Mouse (Mus musculus) hindbrain, postnatal 0 days (tissue): ENCODE data around the gene Cacna1f. TPM values are rescaled to one million over a fixed set of nuclear protein-coding genes. Genes with fewer than 3 reads are reported as not detected.
A peak's percentile ranks its signal among the peaks of the same experiment; 100 is the strongest.

Source experiments
- ATAC-seq: fragments of 200-750 bp; cut with Nextera tagmentation; 2 replicates; pipeline ENCODE4 v1.8.0; 2017; ENCODE audit warnings: mild to moderate bottlenecking, moderate TSS enrichment, moderate library complexity
- DNase-seq: peaks from one replicate; pipeline ENCODE4 v3.0.0-alpha.2; 2015; ENCODE audit warnings: low spot score
- H3K27ac ChIP-seq: fragments of 300-500 bp; sonication (generic); 2 replicates; pipeline ENCODE4 v1.5.1; 2014; ENCODE audit warnings: mild to moderate bottlenecking
- H3K27me3 ChIP-seq: fragments of 300-500 bp; sonication (generic); 2 replicates; pipeline ENCODE4 v1.6.1; 2014; ENCODE audit warnings: low read length, mixed read lengths; ENCODE audit not compliant: insufficient read depth
- H3K36me3 ChIP-seq: fragments of 300-500 bp; sonication (generic); 2 replicates; pipeline ENCODE4 v1.6.1; 2014; ENCODE audit warnings: low read length, mixed read lengths; ENCODE audit not compliant: insufficient read depth
- H3K4me1 ChIP-seq: fragments of 300-500 bp; sonication (generic); 2 replicates; pipeline ENCODE4 v1.6.1; 2014; ENCODE audit warnings: antibody characterized with exemption, low read length, mixed read lengths; ENCODE audit not compliant: insufficient read depth
- H3K4me2 ChIP-seq: fragments of 300-500 bp; sonication (generic); 2 replicates; pipeline ENCODE4 v1.6.1; 2014; ENCODE audit warnings: low read depth, mild to moderate bottlenecking, low read length, moderate library complexity, mixed read lengths
- H3K4me3 ChIP-seq: fragments of 300-500 bp; sonication (generic); 2 replicates; pipeline ENCODE4 v1.5.1; 2014; ENCODE audit warnings: low read length
- H3K9ac ChIP-seq: fragments of 300-500 bp; sonication (generic); replicated peaks from 2 replicates; pipeline ENCODE4 v1.6.1; 2014; ENCODE audit warnings: mild to moderate bottlenecking, low read length, moderate library complexity, mixed read lengths
- H3K9me3 ChIP-seq: fragments of 300-500 bp; sonication (generic); 2 replicates; pipeline ENCODE4 v1.6.1; 2016; ENCODE audit warnings: low read length, mixed read lengths
- CTCF ChIP-seq: IDR thresholded peaks from 2 replicates; pipeline ENCODE4 v1.5.1; 2016; ENCODE audit warnings: antibody characterized with exemption, control low read depth, low read depth
- WGBS: fragments of 180-500 bp; shearing (Covaris S2); extraction: QIAGEN DNeasy Blood & Tissue Kit; methylation state at CpG from one replicate; pipeline ENCODE4 v1.1.7; 2014; 5-methylcytosine and 5-hydroxymethylcytosine counted together
- polyA plus RNA-seq: library from polyadenylated mRNA; unstranded; fragments of >200 nt; fragmentation: Nextera tagmentation; extraction: Ambion mirVana; gene quantifications from 2 replicates; pipeline ENCODE4 v1.2.1, GENCODE M21; 2015
- total RNA-seq: library from RNA; depleted of rRNA; stranded (reverse); fragments of >200 nt; gene quantifications from 2 replicates; pipeline ENCODE4 v1.2.3, GENCODE M21; 2014; rRNA removed

The Cacna1f gene
- total RNA-seq, result 0.10 TPM in 1 of 2 replicates, not detected in the other
- polyA plus RNA-seq, result 0.11 and 0.33 TPM in 2 replicates

- no peak for DNase-seq
- Histone ChIP-seq H3K9me3 (no peaks in the 10 kb centered on the region), H3K27me3 (no peaks in the 10 kb centered on the region), H3K4me2 (no peak within 1 kb of the TSS), H3K4me3 (no peak within 1 kb of the TSS), H3K27ac (no peak within 1 kb of the TSS), H3K9ac (no peak within 1 kb of the TSS), H3K4me1 (no peaks in the 10 kb centered on the region), H3K36me3 (no peaks in the 10 kb centered on the region)
- ATAC-seq, result no peak
- 81% methylated on average over 6 of the region's 6 CpGs for WGBS
- TF ChIP-seq CTCF, result no peak
Measured at GRCm38 (mm10) chrX:7606783-7607182, at the start of gene Cacna1f. Gene Cacna1f, plus strand, starts transcription at chrX:7607083.

GRCm38 (mm10) chrX:7563076-7563475, 43.8 kb upstream of the Cacna1f start:
- ATAC-seq, result no peak
- TF ChIP-seq CTCF, result no peak
- no peaks in the 10 kb centered on the region for H3K27me3 ChIP-seq
- DNase-seq, result no peak
- H3K9ac ChIP-seq, result no peak overlapping the region
- no peaks in the 10 kb centered on the region; the same call in 1 of the 2 replicates for H3K36me3 ChIP-seq
- H3K4me1 ChIP-seq, result no peaks in the 10 kb centered on the region
- WGBS, result 37% methylated on average over 2 of the region's 2 CpGs
- no peak overlapping the region for H3K4me2 ChIP-seq
- no peaks in the 10 kb centered on the region for H3K9me3 ChIP-seq
- H3K27ac ChIP-seq, result no peak overlapping the region
- H3K4me3 ChIP-seq, result no peak overlapping the region

GRCm38 (mm10) chrX:7566352-7566751, 40.5 kb upstream of the Cacna1f start:
- Histone ChIP-seq H3K4me1 (no peaks in the 10 kb centered on the region), H3K9ac (no peak overlapping the region), H3K36me3 (no peaks in the 10 kb centered on the region), H3K4me3 (no peak overlapping the region), H3K27ac (no peak overlapping the region), H3K9me3 (no peaks in the 10 kb centered on the region), H3K27me3 (no peaks in the 10 kb centered on the region), H3K4me2 (no peak overlapping the region)
- ATAC-seq, result no peak
- no peak for DNase-seq
- TF ChIP-seq CTCF, result no peak
- WGBS, result 91% methylated on average over 6 of the region's 6 CpGs

- H3K36me3 ChIP-seq, result no peaks in the 10 kb centered on the region
Measured at GRCm38 (mm10) chrX:7567491-7567890, 39.4 kb upstream of the Cacna1f start.

GRCm38 (mm10) chrX:7570481-7571175, 36.3 kb upstream of the Cacna1f start:
- Histone ChIP-seq H3K36me3 (no peaks in the 10 kb centered on the region), H3K9me3 (no peaks in the 10 kb centered on the region), H3K27ac (no peak overlapping the region), H3K9ac (no peak overlapping the region), H3K4me1 (no peaks in the 10 kb centered on the region), H3K4me2 (no peak overlapping the region), H3K4me3 (no peak overlapping the region), H3K27me3 (no peaks in the 10 kb centered on the region)
- DNase-seq (no peak), ATAC-seq (no peak)
- 60% methylated on average over 7 of the region's 7 CpGs for WGBS
- TF ChIP-seq CTCF, result no peak

More at GRCm38 (mm10) chrX:7567491-7567890, 39.4 kb upstream of the Cacna1f start:
- H3K4me2 ChIP-seq, result no peak overlapping the region
- no peak for ATAC-seq
- 66% methylated on average over 8 of the region's 9 CpGs for WGBS
- H3K4me1 ChIP-seq, result no peaks in the 10 kb centered on the region
- H3K27ac ChIP-seq, result no peak overlapping the region
- no peaks in the 10 kb centered on the region for H3K9me3 ChIP-seq
- TF ChIP-seq CTCF, result no peak
- no peak overlapping the region for H3K4me3 ChIP-seq
- no peak overlapping the region for H3K9ac ChIP-seq
- H3K27me3 ChIP-seq, result no peaks in the 10 kb centered on the region
- DNase-seq, result no peak

GRCm38 (mm10) chrX:7571565-7572136, 35.2 kb upstream of the Cacna1f start:
- DNase-seq (no peak), ATAC-seq (no peak)
- no peaks in the 10 kb centered on the region for H3K36me3 ChIP-seq
- no peak for TF ChIP-seq CTCF
- no peak overlapping the region for H3K9ac ChIP-seq
- WGBS, result 86% methylated on average over 9 of the region's 9 CpGs
- H3K4me2 ChIP-seq, result no peak overlapping the region
- no peak overlapping the region for H3K4me3 ChIP-seq
- no peak overlapping the region for H3K27ac ChIP-seq
- H3K27me3 ChIP-seq, result no peaks in the 10 kb centered on the region
- no peaks in the 10 kb centered on the region for H3K9me3 ChIP-seq
- no peaks in the 10 kb centered on the region for H3K4me1 ChIP-seq

- 90% methylated on average over 10 of the region's 10 CpGs for WGBS
- H3K9ac ChIP-seq, result no peak overlapping the region
- DNase-seq (no peak), ATAC-seq (no peak)
- no peak overlapping the region for H3K4me3 ChIP-seq
- TF ChIP-seq CTCF, result no peak
- H3K4me1 ChIP-seq, result no peaks in the 10 kb centered on the region
- H3K36me3 ChIP-seq, result no peaks in the 10 kb centered on the region
- H3K27ac ChIP-seq, result no peak overlapping the region
- peak overlapping the region; percentile 57; the same call in 1 of the 2 replicates for H3K4me2 ChIP-seq
- no peaks in the 10 kb centered on the region for H3K9me3 ChIP-seq
- H3K27me3 ChIP-seq, result no peaks in the 10 kb centered on the region
Measured at GRCm38 (mm10) chrX:7572466-7572865, 34.4 kb upstream of the Cacna1f start.
